Mouse (Mus musculus): ENCODE results near the gene Gm10282. TPM values are rescaled to one million over a fixed set of nuclear protein-coding genes. Genes with fewer than 3 reads are reported as not detected.

Gene Gm10282
- total RNA-seq (2021) = 1 to 10 TPM; 2.8 to 4.2 TPM
- long read RNA-seq, experiment 1 = 0 reads
- long read RNA-seq, experiment 2 = 0 reads

- DNase-seq (ENCODE audit: low spot score in 2 of 2) = no peak
Observed at GRCm38 (mm10) chr8:72305210-72305905, at the start of gene Gm10282. TSS of gene Gm10282 (minus strand) at chr8:72305260.

DNA sequence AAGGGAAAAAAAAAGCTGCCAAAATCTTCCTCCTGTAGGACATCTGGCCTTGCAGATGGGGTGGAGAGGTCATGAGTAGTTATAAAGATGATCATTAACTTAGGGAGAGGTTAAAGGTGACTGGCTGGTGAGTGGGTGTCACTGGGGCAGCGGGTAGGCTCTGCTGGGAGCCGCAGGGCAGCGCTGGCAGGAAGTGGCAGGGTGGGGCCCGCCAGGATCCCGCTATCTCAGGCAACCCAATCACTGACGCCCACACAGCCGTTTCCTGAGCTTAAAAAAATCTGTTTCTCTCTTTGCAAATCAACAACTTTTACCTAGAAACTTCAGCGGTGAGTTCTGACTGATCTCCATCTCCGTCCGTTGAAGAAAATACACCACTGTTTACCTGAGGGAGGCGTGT is 49.2 kb upstream of the Gm10282 start:
- DNase-seq (ENCODE audit: low spot score in 2 of 2) = peak in 1 of 2 experiments; percentile 29

DNA sequence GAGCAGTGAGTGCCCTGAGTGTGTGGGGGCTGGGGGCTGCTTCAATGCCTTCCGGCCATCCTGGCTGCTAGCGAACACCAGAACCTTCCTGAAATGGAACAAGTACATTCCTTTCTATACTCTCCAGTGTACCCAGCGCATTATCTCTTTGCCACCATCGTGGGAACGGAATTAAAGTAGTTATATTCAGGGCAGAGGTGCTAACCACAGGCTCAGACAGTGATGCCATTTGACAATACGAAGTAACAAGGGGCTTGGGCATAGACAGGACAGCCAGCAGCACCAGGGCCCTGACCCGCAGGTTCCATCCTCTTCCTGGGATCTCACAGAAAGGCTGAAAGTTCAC is 48.6 kb upstream of the Gm10282 start:
- no peak for DNase-seq (ENCODE audit: low spot score in 2 of 2)

DNA sequence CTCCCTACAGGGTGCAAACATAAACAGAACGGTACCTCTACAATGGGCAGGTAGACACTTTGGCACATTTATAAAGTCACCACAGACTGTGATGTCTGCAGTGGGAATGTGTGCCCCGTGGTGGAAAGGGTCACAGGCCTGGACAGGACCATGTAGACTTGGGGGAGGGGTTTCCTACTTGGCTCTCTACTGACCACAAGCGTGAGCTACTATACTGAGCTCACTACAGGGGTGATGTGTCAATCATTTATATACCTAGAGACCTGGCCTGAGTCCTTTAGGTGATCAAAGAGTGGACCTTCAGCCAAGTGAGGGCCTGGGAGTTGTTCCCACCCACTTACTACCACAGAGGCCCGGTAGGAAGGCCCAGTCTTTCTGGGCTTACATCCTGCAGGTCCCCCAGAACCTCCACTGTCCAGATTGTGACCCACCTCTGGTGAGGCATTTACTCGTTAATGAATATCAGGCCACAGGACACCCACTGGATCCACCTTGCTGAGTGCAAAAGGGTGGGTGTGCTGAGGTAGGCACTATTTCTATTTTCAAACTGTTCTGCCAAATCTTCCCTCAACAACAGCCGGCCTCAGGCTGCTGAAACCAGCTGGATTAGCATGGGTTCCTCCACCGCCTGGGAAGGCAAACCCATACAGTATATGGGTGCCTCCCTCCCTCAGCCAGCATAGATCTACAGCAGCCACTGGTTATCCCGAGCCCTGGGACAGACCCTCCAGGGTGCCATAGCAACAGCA is 48.1 kb upstream of the Gm10282 start:
- DNase-seq (ENCODE audit: low spot score in 2 of 2) = no peak

DNA sequence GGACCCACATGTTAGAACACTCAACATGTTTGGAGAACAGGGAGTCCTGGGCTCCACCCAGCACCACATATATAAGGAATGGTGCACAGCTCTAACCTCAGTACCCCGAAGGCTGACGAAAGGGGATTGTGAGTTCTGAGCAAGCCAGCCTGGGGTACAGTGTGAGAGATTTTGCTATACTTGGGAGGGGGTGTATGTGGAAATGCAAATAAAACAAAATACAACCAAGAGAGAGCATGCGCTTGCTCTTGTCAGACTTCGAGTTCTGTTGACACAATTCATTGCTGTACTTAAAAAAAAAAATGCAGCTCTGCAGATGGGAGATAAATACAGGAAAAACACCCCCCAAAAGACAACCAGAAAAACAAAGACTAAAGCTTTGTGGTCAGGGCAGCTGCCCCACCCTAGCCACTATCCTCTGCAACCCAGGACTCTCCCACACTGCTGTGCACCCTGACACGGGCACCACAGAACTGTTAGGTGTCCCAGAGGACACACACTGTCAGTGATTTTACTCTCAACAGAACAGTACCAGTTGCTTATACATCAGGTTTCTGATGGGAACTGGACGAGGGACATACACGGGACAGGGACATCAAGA is 46.4 kb upstream of the Gm10282 start:
- no peak for DNase-seq (ENCODE audit: low spot score in 2 of 2)

DNA sequence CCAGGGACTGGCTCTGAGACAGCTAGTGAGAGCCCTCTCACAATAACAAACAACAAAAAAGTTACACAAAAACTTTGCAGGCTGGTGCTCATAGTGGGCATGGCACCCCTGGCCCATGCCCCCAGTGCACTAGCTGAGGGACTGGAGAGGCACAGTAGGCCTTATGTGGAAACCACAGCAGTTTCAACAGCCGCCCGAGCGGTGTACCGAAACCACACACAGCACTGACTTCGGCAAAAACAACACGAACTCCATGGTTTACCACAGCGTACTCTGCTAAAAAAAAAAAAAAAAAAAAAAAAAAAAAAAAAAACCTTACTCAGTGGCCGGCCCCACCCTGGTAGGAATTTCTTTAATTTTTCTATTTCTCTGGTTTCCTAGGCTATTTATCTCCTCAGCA is 45.7 kb upstream of the Gm10282 start:
- no peak for DNase-seq (ENCODE audit: low spot score in 2 of 2)

- DNase-seq (ENCODE audit: low spot score in 2 of 2) = no peak
Observed at GRCm38 (mm10) chr8:72349838-72350237, 44.8 kb upstream of the Gm10282 start.

GRCm38 (mm10) chr8:72348956-72349355 is 43.9 kb upstream of the Gm10282 start:
- no peak for DNase-seq (ENCODE audit: low spot score in 2 of 2)

- no peak for DNase-seq (ENCODE audit: low spot score in 2 of 2)
Observed at GRCm38 (mm10) chr8:72348114-72348513, 43.1 kb upstream of the Gm10282 start.

DNA sequence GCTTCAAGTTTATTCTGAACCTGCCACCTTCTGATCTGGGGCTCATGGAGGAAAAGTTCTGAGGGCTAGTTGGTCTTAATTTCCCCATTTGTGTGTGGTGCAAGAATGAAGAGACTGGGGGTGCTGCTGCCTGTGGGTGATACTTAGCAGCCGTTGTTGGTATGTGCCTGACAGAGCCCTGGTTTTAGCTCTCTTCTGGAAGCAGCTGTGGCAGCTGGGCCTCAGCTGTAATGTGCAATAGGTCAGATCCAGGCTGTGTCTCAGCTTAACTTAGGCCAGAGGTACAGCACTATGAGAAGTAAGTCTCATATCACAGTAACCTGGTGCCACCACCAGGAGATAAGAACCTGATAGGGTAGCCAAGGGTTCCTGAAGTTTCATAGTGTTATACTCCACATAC is 42.5 kb upstream of the Gm10282 start:
- no peak for DNase-seq (ENCODE audit: low spot score in 2 of 2)

DNA sequence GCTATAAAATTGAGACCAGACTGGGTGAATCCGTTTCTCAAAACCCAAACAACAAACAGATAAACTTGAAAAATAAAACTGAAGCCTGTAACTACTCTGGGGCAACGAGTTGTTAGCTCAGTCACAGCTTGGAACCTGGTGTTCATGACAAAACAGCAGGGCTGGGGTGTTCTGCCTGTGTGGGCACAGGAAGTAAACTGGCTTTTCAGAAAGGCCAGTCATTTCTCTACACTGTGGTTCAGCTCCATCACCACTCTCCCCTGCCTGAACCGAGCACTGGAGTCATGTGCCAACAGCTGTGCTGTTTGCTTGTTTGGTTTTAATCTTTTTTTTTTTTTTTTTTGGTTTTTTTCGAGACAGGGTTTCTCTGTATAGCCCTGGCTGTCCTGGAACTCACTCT is 38.7 kb upstream of the Gm10282 start:
- no peak for DNase-seq (ENCODE audit: low spot score in 2 of 2)

DNA sequence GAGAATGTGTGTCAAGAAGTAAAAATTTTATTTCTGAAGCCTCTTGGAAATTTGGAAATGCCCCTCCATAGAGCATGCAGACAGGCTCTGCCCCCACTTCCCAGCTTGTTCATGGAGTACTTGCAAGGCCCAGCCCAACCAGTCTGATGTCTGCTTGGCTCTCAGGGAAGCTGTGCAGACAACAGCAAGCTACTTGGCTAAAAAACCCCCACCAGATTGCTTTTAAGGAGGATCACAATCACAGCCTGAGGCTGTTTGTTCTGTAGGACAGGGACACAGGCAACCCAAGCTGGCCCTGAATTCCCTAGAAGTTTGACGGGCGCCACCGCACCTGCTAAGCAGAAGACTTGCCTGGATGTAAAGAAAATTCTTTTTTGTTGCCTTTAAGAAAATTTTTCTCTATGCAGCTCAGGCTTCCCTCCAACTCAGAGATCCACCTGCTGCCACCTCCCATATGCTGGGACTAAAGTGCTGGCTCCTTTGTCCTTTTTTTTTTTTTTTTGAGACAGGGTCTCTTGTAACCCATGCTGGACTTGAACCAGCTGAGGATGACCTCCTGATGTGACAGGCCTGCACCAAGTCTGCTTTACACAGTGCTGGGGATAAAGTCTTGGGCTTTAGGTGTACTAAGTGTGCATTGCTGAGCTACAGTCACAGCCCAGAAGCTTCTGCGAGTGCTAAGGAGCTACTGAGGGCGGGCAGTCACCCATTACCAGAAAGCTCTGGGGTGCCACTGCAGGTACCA is 37.7 kb upstream of the Gm10282 start:
- no peak for DNase-seq (ENCODE audit: low spot score in 2 of 2)

GRCm38 (mm10) chr8:72337034-72337433 is 32.0 kb upstream of the Gm10282 start:
- no peak for DNase-seq (ENCODE audit: low spot score in 2 of 2)

DNA sequence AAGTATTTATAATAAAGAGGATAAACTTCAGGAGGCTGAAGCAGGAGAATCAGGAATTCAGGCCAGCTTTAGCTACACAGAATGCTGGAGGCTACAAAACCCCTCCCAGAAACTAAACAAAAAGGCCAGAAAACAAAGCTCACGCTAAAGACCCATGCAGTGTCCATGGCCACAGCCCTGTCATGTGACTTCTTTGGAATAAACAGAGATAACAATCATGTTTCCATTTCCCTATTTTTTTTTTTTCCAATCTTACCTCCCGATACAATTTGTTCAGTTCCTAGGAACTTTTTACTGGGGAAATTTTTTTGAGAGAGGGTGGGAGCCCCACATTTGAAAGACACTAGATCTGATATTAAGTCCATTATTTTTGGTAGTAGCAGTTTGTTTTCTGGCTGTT is 31.2 kb upstream of the Gm10282 start:
- no peak for DNase-seq (ENCODE audit: low spot score in 2 of 2)

GRCm38 (mm10) chr8:72334144-72334641 is 29.1 kb upstream of the Gm10282 start:
- no peak for DNase-seq (ENCODE audit: low spot score in 2 of 2)

DNA sequence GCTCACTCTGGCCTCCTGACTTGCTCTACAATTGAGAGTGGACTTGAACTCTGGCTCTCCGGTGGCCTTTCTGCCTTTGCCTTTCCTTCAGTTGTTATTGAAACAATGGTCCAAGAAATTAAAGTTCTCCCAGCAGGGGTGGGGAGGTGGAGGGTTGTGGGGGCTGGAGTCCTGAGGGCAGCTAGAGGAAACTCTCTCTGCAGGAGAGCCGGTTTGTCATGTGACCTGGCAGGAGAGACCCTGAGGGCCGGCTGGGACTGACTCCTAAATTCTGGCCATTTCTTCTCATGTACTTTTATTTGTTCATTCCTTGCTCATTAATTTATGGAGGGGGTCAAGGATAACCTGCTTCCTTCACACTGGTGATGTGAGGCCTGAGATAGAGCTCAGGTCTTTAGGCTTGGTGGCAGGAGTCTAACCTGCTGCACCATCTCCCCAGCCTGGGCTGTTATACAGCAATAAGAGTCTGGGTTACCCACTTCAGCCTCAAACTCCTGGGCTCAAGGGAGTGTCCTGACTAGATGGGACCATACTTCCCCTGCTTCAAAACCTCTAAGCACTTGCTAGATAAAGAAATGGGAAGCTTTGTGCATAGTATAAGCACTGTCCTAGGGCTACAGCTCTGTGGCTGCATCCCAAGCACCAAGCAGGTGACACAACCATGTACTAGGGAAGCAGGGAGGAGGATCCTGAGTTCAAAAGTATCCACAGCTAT is 28.5 kb upstream of the Gm10282 start:
- DNase-seq (ENCODE audit: low spot score in 2 of 2) = no peak

DNA sequence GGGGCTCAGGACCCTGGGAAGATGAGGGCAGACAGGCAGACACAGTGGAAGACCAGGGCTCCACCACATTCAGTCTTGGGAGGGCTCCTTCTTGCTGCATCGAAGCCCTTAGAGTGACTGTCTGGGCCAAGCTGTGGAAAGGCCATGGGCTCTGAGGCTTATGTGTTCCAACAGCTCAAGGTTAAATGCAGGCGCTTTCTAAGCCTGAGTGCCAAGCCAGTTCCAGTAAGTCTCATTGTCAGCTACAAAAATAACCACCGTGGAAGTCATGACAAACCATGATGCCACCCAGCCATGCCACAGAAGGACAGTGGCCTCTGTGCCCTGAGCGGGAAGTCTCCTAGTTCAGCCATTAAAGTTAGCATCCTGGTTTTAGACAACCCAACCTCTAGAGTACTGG is 26.6 kb upstream of the Gm10282 start:
- no peak for DNase-seq (ENCODE audit: low spot score in 2 of 2)

GRCm38 (mm10) chr8:72330806-72331516 is 25.9 kb upstream of the Gm10282 start:
- DNase-seq (ENCODE audit: low spot score in 2 of 2) = no peak

DNA sequence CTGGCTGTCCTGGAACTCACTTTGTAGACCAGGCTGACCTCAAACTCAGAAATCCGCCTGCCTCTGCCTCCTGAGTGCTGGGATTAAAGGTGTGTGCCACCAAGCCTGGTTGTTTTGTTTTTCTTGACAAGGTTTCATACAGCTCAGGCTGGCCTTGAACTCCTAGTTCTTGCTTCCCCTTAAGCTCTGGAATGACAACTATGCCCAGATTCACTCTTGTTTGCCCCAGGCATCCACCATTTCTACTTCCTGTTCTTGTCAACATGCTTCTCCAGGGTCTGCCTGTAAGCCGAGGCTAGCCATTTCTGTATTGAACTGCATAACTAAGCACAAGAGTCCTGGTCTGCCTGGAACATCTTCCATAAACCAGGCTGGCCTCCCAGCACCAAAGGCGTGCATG is 24.1 kb upstream of the Gm10282 start:
- DNase-seq (ENCODE audit: low spot score in 2 of 2) = no peak

DNA sequence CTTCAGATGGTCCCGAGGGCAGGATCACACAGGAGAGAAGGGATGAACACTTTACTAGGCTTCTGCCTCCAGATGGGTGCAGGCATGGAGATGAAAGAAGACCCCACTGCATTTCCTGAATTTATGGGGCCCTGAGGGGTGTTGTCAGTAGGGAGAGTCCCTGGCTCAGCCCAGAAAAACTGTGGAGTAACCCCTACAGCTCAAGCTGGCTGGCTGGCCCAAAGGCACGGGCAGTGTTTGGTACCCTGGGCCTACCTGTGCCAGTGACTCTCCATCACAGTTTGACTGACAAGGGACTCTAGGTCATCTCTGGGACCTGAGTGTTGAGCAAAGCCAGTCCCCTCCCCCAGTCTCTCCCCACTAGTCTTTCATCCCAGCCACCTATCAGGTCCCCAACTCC is 19.6 kb upstream of the Gm10282 start:
- no peak for DNase-seq (ENCODE audit: low spot score in 2 of 2)

All from left cerebral cortex, adult 18-20 months (tissue).